Mouse (Mus musculus): ENCODE results near the gene Slfn3.

DNA sequence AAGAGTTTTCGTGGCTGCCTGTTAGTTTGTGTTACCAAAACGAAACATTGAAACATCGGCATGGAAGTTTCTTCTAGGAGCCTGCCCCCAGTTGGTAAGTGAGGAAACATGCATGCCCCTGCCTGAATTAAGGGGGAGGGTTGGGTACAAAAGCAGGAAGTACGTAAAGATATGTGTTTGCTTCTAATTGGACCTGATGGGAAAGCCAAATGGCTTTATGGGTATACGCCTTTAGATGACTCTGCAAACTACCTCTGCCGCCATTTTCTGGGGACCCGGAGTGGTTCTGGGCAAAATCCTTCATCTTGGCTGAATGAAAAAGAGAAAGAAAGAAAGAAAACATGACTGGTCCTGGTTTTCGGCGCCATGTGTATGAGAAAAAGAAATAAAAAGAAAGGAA, 33.1 kb downstream of the Slfn3 start:
- TF ChIP-seq ZNF384 (IDR thresholded peaks at IDR 0.05; ENCODE audit: low read depth, low read length): no peak
- TF ChIP-seq CHD2 (IDR thresholded peaks at IDR 0.05; ENCODE audit: low read depth, low read length): no peak

Data from ES-E14 (cell line).